Comparison of ENCODE assay signal across 13 mouse cellular contexts in the genomic region with DNA sequence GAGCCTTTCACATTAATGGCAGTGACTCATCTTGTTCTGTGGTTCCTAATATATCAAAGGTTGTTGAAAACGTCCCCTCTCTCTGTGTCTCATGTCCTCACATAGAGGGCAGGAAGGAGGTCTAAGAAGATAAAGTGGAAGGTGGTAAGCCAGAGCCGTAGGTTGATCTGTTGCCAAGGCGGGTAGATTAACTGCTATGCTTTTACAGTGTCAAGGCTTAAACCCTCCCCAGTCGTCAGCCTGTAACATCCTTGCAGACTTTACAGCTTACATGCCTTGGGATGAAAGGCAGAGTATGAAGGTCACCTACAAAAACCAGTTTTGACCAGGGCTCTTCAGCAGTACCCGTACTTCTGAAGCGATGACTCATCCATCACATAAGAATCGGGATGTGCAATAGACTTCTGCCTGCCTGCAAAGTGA. TPM values are rescaled to one million over a fixed set of nuclear protein-coding genes. Genes with fewer than 3 reads are reported as not detected.
DNase-seq lines count a peak whose midpoint lies in the region; ATAC-seq lines count a peak whose summit lies in the region.
"Had no signal": no experiment of that assay in that cellular context is flagged by ENCODE, and none has a peak within 500 bp of the region (broad histone marks: within the 10 kb centered on the region; RNA-seq: fewer than 3 reads in every experiment).

No protein-coding gene starts in this region.

- ATAC-seq in liver, embryonic 15.5 days (ENCODE audit: insufficient read depth): peak; percentile 45

- H3K4me1 ChIP-seq in liver, embryonic 15.5 days (replicated peaks): peaks cover 52% of the 10 kb centered on the region

- H3K4me2 ChIP-seq in liver, embryonic 15.5 days: 0 out of 2 replicates have a peak overlapping the region, but pooled peaks have one; percentile 12
- H3K4me2 ChIP-seq: neural tube, embryonic 12.5 days had no signal

- H3K27me3 ChIP-seq in liver, embryonic 15.5 days: no peaks in the 10 kb centered on the region
- H3K27me3 ChIP-seq: neural tube, embryonic 12.5 days had no signal

- H3K36me3 ChIP-seq in liver, embryonic 15.5 days (replicated peaks): no peaks in the 10 kb centered on the region
- H3K36me3 ChIP-seq: neural tube, embryonic 12.5 days had no signal

- H3K4me3 ChIP-seq in liver, embryonic 15.5 days (replicated peaks): no peak overlapping the region
- H3K4me3 ChIP-seq: neural tube, embryonic 12.5 days had no signal

- no peak overlapping the region for H3K9ac ChIP-seq in liver, embryonic 15.5 days
- H3K9ac ChIP-seq: neural tube, embryonic 12.5 days had no signal

- WGBS in liver, embryonic 15.5 days (ENCODE audit: insufficient replicate concordance): 30% methylated on average over 7 of the region's 7 CpGs

- peak overlapping the region; percentile 61 for H3K27ac ChIP-seq in liver, embryonic 15.5 days (replicated peaks)
- H3K27ac ChIP-seq: macrophage; neural tube, embryonic 12.5 days had no signal

- DNase-seq in adrenal gland, adult 8-10 months: peak; percentile 23
- no peak for DNase-seq in adrenal gland, adult 18-20 months (ENCODE audit: low spot score in 2 of 2)
- DNase-seq in CD4-positive helper T cell, adult 2 months (ENCODE audit: low read depth, low spot score): peak; percentile 69
- peak; percentile 57 for DNase-seq in adrenal gland, postnatal 14 days
- DNase-seq in c-Kit-positive CD71-positive TER-119-positive erythroid progenitor cells, embryonic 14.5 days (ENCODE audit: low spot score): no peak
- no peak for DNase-seq in thymus, postnatal 4 days
- no peak for DNase-seq in testis, postnatal 14 days (ENCODE audit: low spot score)
- DNase-seq: B cell, adult 2 months; cerebellum, adult 9-11 months; kidney, adult 18-20 months had no signal

- no peaks in the 10 kb centered on the region for H3K9me3 ChIP-seq in liver, embryonic 15.5 days (replicated peaks)
- H3K9me3 ChIP-seq: neural tube, embryonic 12.5 days had no signal

RNA-seq across cellular contexts. Expression of a gene that starts 7.1 kb away (rescaled TPM):
- total RNA-seq in adrenal gland, adult 8-10 months (2022): 100 to 1,000 TPM; 124 to 201 (median 165) TPM
- total RNA-seq in adrenal gland, adult 18-20 months (2021): 100 to 1,000 TPM in 1 of 2 experiments, 10 to 100 TPM in 1; 87.8 to 195 TPM
- 126 and 128 TPM in 2 replicates for total RNA-seq in adrenal gland, postnatal 14 days (2021)
- 266 and 301 TPM in 2 replicates for polyA plus RNA-seq in liver, embryonic 15.5 days (2015; fragmentation: Nextera tagmentation; extraction: Ambion mirVana)

Comparison
In these comparisons a context has a peak if more than half of its experiments do, and no peak if none do; other contexts are left out.
1. DNase-seq: peak in adrenal gland, adult 8-10 months (single experiment), CD4-positive helper T cell, adult 2 months (single experiment) and adrenal gland, postnatal 14 days (single experiment); none in adrenal gland, adult 18-20 months (0 of 2), c-Kit-positive CD71-positive TER-119-positive erythroid progenitor cells, embryonic 14.5 days (single experiment), thymus, postnatal 4 days (single experiment) and testis, postnatal 14 days (single experiment).